Mouse (Mus musculus) forebrain, embryonic 12.5 days (tissue): ENCODE results near the gene Gm49380. TPM values are rescaled to one million over a fixed set of nuclear protein-coding genes. Genes with fewer than 3 reads are reported as not detected.
"Not testable (repeated sequence)": the region's sequence is repeated elsewhere in the genome, so short reads cannot be mapped to it uniquely, and the experiment has no call there.

Experiments used
- ATAC-seq: fragments of 200-750 bp; cut with Nextera tagmentation; 2 replicates; pipeline ENCODE4 v1.8.0; 2017; ENCODE audit warnings: moderate TSS enrichment; ENCODE audit not compliant: low FRiP score
- H3K27ac ChIP-seq: fragments of 300-500 bp; sonication (generic); 2 replicates; pipeline ENCODE4 v1.5.1; 2016; ENCODE audit warnings: mild to moderate bottlenecking
- H3K27me3 ChIP-seq: fragments of 300-500 bp; sonication (generic); 2 replicates; pipeline ENCODE4 v1.6.1; 2016; ENCODE audit warnings: mild to moderate bottlenecking
- H3K36me3 ChIP-seq: fragments of 300-500 bp; sonication (generic); replicated peaks from 2 replicates; pipeline ENCODE4 v1.6.1; 2016; ENCODE audit warnings: mild to moderate bottlenecking
- H3K4me1 ChIP-seq: fragments of 300-500 bp; sonication (generic); 2 replicates; pipeline ENCODE4 v1.6.1; 2016
- H3K4me2 ChIP-seq: fragments of 300-500 bp; sonication (generic); 2 replicates; pipeline ENCODE4 v1.6.1; 2016; ENCODE audit warnings: mild to moderate bottlenecking, moderate library complexity
- H3K4me3 ChIP-seq: fragments of 300-500 bp; sonication (generic); replicated peaks from 2 replicates; pipeline ENCODE4 v1.5.1; 2016; ENCODE audit warnings: mild to moderate bottlenecking
- H3K9ac ChIP-seq: fragments of 300-500 bp; sonication (generic); 2 replicates; pipeline ENCODE4 v1.6.1; 2016; ENCODE audit warnings: mild to moderate bottlenecking
- H3K9me3 ChIP-seq: fragments of 300-500 bp; sonication (generic); 2 replicates; pipeline ENCODE4 v1.6.1; 2016
- WGBS: fragments of 180-500 bp; shearing (Covaris S2); methylation state at CpG from one replicate; pipeline ENCODE4 v1.1.7; 2016; 5-methylcytosine and 5-hydroxymethylcytosine counted together
- polyA plus RNA-seq: library from polyadenylated mRNA; unstranded; fragments of >200 nt; fragmentation: Nextera tagmentation; extraction: Ambion mirVana; gene quantifications from 2 replicates; pipeline ENCODE4 v1.2.1, GENCODE M21; 2016

Gm49380 gene
- polyA plus RNA-seq, 1 experiment from 2014 or later: 0.14 TPM

DNA sequence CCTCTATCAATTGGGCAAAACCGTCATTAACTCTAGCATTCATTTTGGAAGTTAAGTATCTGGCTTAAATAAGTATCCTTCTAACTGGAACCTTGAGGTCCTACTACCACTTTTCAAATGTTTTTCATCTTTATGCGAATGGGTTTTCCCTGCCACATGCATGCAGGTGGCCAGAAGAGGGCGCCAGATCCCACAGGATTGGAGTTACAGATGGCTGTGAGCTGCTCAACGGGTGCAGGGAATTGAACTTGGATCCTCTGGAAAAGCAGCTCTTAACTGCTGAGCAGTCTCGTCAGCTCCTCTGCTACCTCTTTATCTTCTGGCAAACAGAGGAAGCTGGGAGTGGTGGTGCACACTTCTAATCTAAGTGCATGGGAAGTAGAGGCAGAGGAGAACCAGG lies 5.7 kb upstream of the Gm49380 start:
- ATAC-seq: no peak
- no peak overlapping the region for H3K9ac ChIP-seq

DNA sequence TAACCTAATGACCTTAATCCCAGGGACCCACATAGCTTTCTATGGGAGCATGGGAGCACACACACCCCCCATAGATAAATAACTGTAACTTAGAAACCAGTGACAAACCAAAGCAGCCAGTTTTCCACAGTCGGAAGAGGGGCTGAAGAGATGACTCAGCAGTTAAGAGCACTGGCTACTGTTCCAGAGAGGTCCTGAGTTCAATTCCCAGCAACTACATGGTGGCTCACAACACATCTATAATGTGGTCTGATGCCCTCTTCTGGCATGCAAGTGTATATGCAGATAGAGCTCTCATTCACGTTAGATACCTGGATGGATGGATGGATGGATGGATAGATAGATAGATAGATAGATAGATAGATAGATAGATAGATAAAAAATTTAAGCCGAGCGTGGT lies 2.9 kb upstream of the Gm49380 start:
- H3K4me2 ChIP-seq: no peak overlapping the region
- no peak for ATAC-seq
- no peaks in the 10 kb centered on the region for H3K36me3 ChIP-seq
- H3K9me3 ChIP-seq: no peaks in the 10 kb centered on the region
- no peak overlapping the region for H3K4me3 ChIP-seq
- H3K9ac ChIP-seq: no peak overlapping the region
- WGBS: 88% methylated on average over 4 of the region's 4 CpGs
- H3K4me1 ChIP-seq: peaks cover 7% of the 10 kb centered on the region
- no peak overlapping the region for H3K27ac ChIP-seq
- H3K27me3 ChIP-seq: no peaks in the 10 kb centered on the region

More for the DNA sequence above, 5.7 kb upstream of the Gm49380 start:
- H3K4me2 ChIP-seq: no peak overlapping the region
- H3K27ac ChIP-seq: no peak overlapping the region
- H3K4me1 ChIP-seq: no peaks in the 10 kb centered on the region
- no peak overlapping the region for H3K4me3 ChIP-seq
- no peaks in the 10 kb centered on the region for H3K27me3 ChIP-seq
- no peaks in the 10 kb centered on the region for H3K36me3 ChIP-seq
- 48% methylated on average over 5 of the region's 5 CpGs for WGBS
- H3K9me3 ChIP-seq: no peaks in the 10 kb centered on the region

DNA sequence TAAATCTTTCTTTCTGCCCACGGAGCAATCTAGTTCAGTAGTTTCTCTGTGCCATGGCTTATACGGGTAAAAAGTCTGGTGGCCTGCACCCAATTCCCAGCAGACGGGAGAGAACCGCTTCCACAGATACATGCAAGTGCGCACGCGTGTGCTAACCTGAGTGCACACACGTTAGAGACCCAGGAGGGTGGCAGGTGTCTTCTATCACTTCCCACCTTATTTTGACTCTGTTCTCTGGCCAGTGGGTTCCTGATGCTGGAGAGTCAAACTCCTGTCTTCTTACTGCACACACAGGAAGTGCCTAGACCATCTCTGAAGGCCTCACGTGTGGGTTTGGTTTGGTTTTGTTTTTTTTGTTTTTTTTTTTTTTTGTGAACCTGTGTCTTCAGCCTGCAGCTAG lies 2.3 kb upstream of the Gm49380 start:
- peaks cover 9% of the 10 kb centered on the region for H3K4me1 ChIP-seq
- no peak for ATAC-seq
- H3K4me2 ChIP-seq: no peak overlapping the region
- H3K27ac ChIP-seq: no peak overlapping the region
- H3K9me3 ChIP-seq: no peaks in the 10 kb centered on the region
- no peak overlapping the region for H3K9ac ChIP-seq
- no peaks in the 10 kb centered on the region for H3K36me3 ChIP-seq
- 95% methylated on average over 9 of the region's 9 CpGs for WGBS
- no peaks in the 10 kb centered on the region for H3K27me3 ChIP-seq
- H3K4me3 ChIP-seq: no peak overlapping the region

DNA sequence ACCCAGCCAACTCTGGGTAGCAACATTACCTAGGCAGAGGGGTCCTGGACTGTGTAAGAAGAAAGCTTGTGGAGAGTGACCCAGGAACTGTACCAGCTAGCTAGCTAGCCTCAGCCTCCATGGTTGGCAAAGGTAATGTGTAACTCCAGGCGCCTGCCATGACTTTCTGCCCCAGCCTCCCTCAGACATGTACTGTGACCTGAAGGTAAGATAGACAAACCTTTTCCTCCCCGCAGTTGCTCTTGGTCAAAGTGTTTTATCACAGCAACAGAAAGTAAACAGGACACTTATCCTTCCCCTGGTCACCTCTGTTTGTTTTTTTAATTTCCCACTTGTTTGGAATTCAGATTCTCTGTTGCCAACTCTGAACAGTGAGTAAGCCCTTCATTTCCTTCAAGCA lies 1.2 kb upstream of the Gm49380 start:
- WGBS: 91% methylated on average over 2 of the region's 2 CpGs
- H3K36me3 ChIP-seq: peaks cover 4% of the 10 kb centered on the region; the same call in 1 of the 2 replicates
- no peak overlapping the region for H3K27ac ChIP-seq
- H3K27me3 ChIP-seq: no peaks in the 10 kb centered on the region
- H3K4me3 ChIP-seq: no peak overlapping the region
- H3K4me1 ChIP-seq: peaks cover 20% of the 10 kb centered on the region
- ATAC-seq: no peak
- no peak overlapping the region for H3K9ac ChIP-seq
- H3K9me3 ChIP-seq: no peaks in the 10 kb centered on the region
- no peak overlapping the region for H3K4me2 ChIP-seq

DNA sequence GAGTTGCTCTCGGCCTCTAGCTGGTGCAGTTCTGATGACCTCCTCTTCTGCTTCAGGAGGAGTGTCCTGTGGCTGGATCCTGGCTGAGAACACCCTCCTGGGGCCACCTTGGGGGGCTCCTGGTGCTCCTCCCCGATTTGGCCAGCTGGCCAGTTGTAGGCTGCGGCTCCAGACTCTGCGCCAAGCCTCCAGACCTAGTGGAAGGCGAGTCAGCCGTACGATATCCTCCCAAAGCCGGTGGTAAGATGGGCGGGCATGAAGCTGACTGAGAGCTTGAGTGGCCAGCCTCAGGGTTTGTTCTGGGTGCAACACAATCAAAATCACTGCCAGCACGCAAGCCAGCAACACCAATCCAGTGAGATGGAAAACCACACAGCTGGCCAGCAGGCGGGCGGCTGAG lies 1.4 kb downstream of the Gm49380 start:
- peak overlapping the region; percentile 80 for H3K4me3 ChIP-seq
- H3K9ac ChIP-seq, H3K9me3 ChIP-seq, H3K27ac ChIP-seq, ATAC-seq, H3K36me3 ChIP-seq, H3K27me3 ChIP-seq: not testable (repeated sequence)
- WGBS: 72% methylated on average over 9 of the region's 12 CpGs
- H3K4me1 ChIP-seq: peaks cover 45% of the 10 kb centered on the region
- H3K4me2 ChIP-seq: peak overlapping the region; percentile 59

DNA sequence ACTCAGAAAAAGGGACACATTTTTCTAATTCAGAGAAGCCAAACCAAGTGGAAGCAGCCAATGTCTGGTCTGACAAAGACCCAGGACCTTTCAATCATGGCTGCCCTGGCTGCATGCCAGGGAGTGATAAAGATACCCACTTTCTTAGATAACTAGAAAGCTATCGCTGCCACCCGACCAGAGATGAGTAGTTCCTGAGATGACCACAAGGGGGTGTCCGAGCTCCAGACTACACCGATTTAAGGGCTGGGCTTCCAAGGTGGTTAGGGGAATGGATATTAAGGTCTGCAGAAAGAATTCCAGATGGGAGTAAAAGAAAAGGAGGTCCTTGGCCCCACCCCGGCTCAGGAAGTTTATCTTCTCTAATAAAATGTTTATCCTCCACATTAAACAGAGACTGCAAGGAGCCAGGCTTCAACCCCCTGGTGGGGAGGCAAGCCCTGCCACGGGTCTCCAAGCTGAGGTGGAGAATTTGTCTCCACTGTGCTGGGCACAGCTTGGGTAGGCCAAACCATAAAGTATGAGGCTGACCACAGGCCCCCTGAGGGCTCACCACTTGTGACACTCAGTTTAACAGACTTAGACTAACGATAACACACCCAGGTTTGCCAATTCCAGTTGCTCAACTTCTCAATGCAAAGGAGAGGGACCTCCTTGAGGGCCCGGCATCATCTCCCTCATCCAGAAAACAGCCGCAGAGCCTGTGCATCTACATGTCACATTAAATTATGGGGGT lies 3.8 kb downstream of the Gm49380 start:
- H3K27ac ChIP-seq: no peak overlapping the region
- H3K9ac ChIP-seq: peak overlapping the region; percentile 39

DNA sequence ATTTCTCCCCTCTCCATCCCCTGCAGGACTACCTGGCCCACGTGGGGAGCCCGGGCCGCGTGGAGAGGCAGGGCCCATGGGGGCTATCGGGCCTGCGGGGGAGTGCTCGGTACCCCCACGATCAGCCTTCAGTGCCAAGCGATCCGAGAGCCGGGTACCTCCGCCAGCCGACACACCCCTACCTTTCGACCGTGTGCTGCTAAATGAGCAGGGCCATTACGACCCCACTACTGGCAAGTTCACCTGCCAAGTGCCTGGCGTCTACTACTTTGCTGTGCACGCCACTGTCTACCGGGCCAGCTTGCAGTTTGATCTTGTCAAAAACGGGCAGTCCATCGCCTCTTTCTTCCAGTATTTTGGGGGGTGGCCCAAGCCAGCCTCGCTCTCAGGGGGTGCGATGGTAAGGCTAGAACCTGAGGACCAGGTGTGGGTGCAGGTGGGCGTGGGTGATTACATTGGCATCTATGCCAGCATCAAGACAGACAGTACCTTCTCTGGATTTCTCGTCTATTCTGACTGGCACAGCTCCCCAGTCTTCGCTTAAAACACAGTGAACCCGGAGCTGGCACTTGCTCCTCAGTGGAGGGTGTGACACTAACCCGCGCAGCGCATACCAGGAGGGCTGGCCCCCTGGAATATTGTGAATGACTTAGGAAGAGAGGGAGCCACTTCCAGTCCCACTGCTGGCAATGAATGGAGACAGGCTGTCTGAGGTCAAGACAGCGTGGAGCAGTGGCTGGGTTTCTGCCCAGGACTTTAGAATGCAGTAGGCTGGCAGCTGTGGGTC lies 4.8 kb downstream of the Gm49380 start:
- 85% methylated on average over 31 of the region's 31 CpGs for WGBS
- peaks cover 55% of the 10 kb centered on the region for H3K4me1 ChIP-seq
- H3K9ac ChIP-seq: peak overlapping the region; percentile 39; the same call in 1 of the 2 replicates
- 0 out of 2 replicates have a peak overlapping the region, but pooled peaks have one; percentile 11 for H3K4me3 ChIP-seq
- H3K4me2 ChIP-seq: peak overlapping the region; percentile 41
- no peak overlapping the region for H3K27ac ChIP-seq
- peaks cover 37% of the 10 kb centered on the region for H3K36me3 ChIP-seq
- no peak for ATAC-seq
- no peaks in the 10 kb centered on the region for H3K27me3 ChIP-seq
- H3K9me3 ChIP-seq: no peaks in the 10 kb centered on the region

More for the DNA sequence above, 3.8 kb downstream of the Gm49380 start:
- H3K4me2 ChIP-seq: peak overlapping the region; percentile 39
- H3K4me3 ChIP-seq: peak overlapping the region; percentile 11
- no peaks in the 10 kb centered on the region for H3K27me3 ChIP-seq
- H3K4me1 ChIP-seq: peaks cover 55% of the 10 kb centered on the region
- H3K36me3 ChIP-seq: peaks cover 30% of the 10 kb centered on the region
- WGBS: 38% methylated on average over 9 of the region's 9 CpGs
- ATAC-seq: no peak
- H3K9me3 ChIP-seq: no peaks in the 10 kb centered on the region

DNA sequence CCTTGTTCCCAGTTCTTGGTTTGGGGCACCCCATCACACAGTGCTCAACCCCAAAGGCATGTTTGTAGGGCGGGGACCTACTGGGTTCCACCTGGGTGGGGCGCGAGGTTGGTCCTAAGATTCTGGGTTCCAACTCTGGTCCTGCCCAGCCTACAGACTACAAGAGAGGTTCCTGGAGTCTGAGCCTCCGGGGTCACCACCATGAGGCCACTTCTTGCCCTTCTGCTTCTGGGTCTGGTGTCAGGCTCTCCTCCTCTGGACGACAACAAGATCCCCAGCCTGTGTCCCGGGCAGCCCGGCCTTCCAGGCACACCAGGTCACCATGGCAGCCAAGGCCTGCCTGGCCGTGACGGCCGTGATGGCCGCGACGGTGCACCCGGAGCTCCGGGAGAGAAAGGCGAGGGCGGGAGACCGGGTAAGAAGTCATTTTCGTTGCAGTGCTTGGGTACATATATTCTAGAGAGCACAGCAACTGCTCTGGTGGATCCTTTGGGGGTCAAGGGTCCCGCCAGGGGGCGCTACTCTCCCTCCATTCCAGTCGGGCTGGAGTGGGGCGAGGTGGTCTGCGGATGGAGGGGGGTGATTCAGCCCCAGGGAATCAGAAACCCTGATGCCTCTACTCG lies 5.6 kb downstream of the Gm49380 start:
- Histone ChIP-seq H3K27me3 (no peaks in the 10 kb centered on the region), H3K4me2 (peak overlapping the region; percentile 41), H3K27ac (peak overlapping the region; percentile 37; the same call in 1 of the 2 replicates), H3K4me1 (peaks cover 55% of the 10 kb centered on the region), H3K9me3 (no peaks in the 10 kb centered on the region), H3K4me3 (no peak overlapping the region; the same call in 1 of the 2 replicates), H3K9ac (peak overlapping the region; percentile 40), H3K36me3 (peaks cover 37% of the 10 kb centered on the region)
- WGBS: 34% methylated on average over 25 of the region's 25 CpGs
- ATAC-seq: no peak

DNA sequence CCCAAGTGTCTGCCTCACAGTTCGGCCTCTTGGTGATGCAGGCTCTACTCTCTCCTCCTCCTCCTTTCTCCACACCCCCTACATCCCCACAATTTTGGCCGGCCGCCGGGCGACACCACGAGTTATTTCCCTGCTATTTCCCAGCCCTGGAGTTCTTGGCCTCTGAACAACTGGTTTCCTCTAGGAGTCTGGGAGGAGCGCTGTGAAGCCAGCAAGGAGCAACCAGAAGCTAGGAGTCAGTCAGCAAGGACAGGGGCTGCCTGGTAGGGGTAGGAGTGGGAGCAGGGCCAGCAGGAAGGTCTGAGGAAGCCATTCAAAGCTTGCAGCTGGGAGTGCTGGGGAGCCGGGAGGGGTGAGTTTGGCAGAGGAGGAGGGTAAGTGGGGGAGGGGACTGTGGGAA lies 6.2 kb downstream of the Gm49380 start, which contains the start of gene C1qtnf5:
TSS of gene C1qtnf5 (plus strand) at position 136 of the 400 bp plus-strand sequence.
- Histone ChIP-seq H3K4me1 (peaks cover 53% of the 10 kb centered on the region), H3K36me3 (peaks cover 37% of the 10 kb centered on the region), H3K27me3 (no peaks in the 10 kb centered on the region), H3K4me2 (peak within 1 kb of the TSS; percentile 41), H3K27ac (peak within 1 kb of the TSS; percentile 37), H3K4me3 (no peak within 1 kb of the TSS; the same call in 1 of the 2 replicates), H3K9ac (peak within 1 kb of the TSS; percentile 40), H3K9me3 (no peaks in the 10 kb centered on the region)
- ATAC-seq: no peak
- WGBS: 41% methylated on average over 8 of the region's 8 CpGs

DNA sequence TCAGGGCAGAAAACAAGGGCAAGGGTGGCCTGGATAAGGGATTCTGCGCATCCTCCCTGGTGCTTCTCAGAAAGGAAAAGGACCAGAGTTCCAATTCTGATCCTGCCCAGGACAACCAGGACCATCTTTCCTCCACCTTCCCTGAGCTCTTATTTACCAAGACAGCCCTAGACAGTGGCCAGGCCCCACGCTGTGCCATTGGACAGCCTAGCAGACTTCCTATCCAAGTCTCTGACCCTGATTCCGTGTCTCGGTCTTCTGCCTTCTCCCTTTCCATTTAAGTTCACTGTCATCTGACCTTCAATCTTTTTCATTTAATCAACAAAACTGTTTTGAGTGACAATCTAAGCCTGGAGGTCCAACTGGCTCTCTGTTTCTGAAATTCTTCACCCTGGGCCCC lies 6.7 kb downstream of the Gm49380 start:
- Histone ChIP-seq H3K4me2 (peak overlapping the region; percentile 41; the same call in 1 of the 2 replicates), H3K4me3 (no peak overlapping the region), H3K27ac (peak overlapping the region; percentile 37; the same call in 1 of the 2 replicates), H3K4me1 (peaks cover 52% of the 10 kb centered on the region), H3K36me3 (peaks cover 37% of the 10 kb centered on the region), H3K27me3 (no peaks in the 10 kb centered on the region), H3K9me3 (no peaks in the 10 kb centered on the region), H3K9ac (peak overlapping the region; percentile 40)
- no peak for ATAC-seq
- 71% methylated on average over 4 of the region's 4 CpGs for WGBS

DNA sequence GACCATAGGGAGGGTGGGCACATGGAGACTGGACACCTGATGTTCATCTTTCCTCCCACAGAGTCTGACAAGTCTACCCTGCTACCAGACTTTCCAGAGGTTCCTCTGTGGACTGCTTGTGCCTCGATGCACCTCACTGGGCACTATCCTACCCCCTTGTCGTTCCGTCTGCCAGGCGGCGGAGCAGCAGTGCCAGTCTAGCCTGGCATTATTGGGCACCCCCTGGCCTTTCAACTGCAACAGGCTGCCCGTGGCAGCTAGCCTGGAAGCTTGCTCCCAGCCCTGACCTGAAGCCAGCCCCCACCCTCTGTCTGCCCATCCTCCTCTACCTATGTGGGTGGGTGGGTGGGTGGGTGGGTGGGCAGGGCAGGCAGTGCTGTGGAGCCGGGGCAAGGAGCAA lies 7.1 kb downstream of the Gm49380 start:
- no peak for ATAC-seq
- H3K9me3 ChIP-seq: no peaks in the 10 kb centered on the region
- H3K9ac ChIP-seq: no peak overlapping the region
- H3K27me3 ChIP-seq: no peaks in the 10 kb centered on the region
- WGBS: 95% methylated on average over 7 of the region's 7 CpGs
- peaks cover 55% of the 10 kb centered on the region for H3K4me1 ChIP-seq
- no peak overlapping the region for H3K4me2 ChIP-seq
- no peak overlapping the region for H3K27ac ChIP-seq
- no peak overlapping the region for H3K4me3 ChIP-seq
- H3K36me3 ChIP-seq: peaks cover 37% of the 10 kb centered on the region

DNA sequence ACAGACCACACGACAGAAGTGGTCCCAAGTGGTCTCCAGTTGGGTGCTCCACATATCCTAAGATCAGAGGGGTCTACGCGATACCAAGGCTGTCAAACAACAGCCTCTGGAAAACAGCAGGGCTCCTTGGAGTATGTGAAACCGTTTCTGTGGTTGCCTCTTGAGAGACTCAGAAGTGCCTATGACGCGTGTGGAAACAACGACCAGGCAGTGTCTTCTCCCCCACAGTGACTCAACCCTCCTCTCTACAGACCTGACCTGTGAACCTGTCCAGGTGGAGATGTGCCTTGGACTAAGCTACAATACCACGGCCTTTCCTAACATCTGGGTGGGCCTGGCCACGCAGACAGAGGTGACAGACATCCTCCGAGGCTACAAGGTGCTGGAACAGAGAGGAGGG lies 7.5 kb downstream of the Gm49380 start:
- Histone ChIP-seq H3K9me3 (no peaks in the 10 kb centered on the region), H3K4me2 (no peak overlapping the region), H3K9ac (no peak overlapping the region), H3K4me1 (peaks cover 55% of the 10 kb centered on the region), H3K27me3 (no peaks in the 10 kb centered on the region), H3K27ac (no peak overlapping the region), H3K4me3 (no peak overlapping the region), H3K36me3 (peaks cover 37% of the 10 kb centered on the region)
- 85% methylated on average over 10 of the region's 10 CpGs for WGBS
- no peak for ATAC-seq
